Comparison of ENCODE assay signal across 12 mouse cellular contexts in genomic region chr4:102840062-102840798, GRCm38 (mm10).
A peak's percentile ranks its signal among the peaks of the same experiment; 100 is the strongest.
DNase-seq lines count a peak whose midpoint lies in the region; ATAC-seq and TF ChIP-seq lines count a peak whose summit lies in the region.
"Had no signal": no experiment of that assay in that cellular context is flagged by ENCODE, and none has a peak within 500 bp of the region (broad histone marks: within the 10 kb centered on the region; RNA-seq: fewer than 3 reads in every experiment).

No protein-coding gene starts in this region.

- H3K27me3 ChIP-seq in liver, embryonic 14.5 days (ENCODE audit: control insufficient read depth, insufficient read depth, low read length) = no peaks in the 10 kb centered on the region
- H3K27me3 ChIP-seq: hindbrain, embryonic 13.5 days had no signal

- TF ChIP-seq POLR2A in brain, embryonic 14.5 days (IDR thresholded peaks at IDR 0.05; ENCODE audit: borderline replicate concordance, extremely low read depth, insufficient read depth, insufficient read length, poor library complexity, severe bottlenecking) = no peak

- H3K4me1 ChIP-seq in liver, embryonic 14.5 days (replicated peaks; ENCODE audit: control insufficient read depth in 2 of 2, insufficient read depth in 2 of 2, low read length in 1 of 2) = peaks cover 0 to 10% of the 10 kb centered on the region in 2 experiments; a peak in 1 of 4 replicates

- no peak overlapping the region for H3K4me2 ChIP-seq in liver, embryonic 14.5 days (ENCODE audit: low read depth)
- H3K4me2 ChIP-seq: heart, embryonic 11.5 days; hindbrain, embryonic 13.5 days had no signal

- no peaks in the 10 kb centered on the region for H3K36me3 ChIP-seq in liver, embryonic 14.5 days (replicated peaks; ENCODE audit: control insufficient read depth, insufficient read depth, low read depth)
- H3K36me3 ChIP-seq: hindbrain, embryonic 13.5 days had no signal

- no peak for TF ChIP-seq CTCF in brain, embryonic 14.5 days (IDR thresholded peaks at IDR 0.05; ENCODE audit: borderline replicate concordance, extremely low read depth, insufficient read depth, insufficient read length)
- no peak for TF ChIP-seq CTCF in liver, embryonic 14.5 days (IDR thresholded peaks at IDR 0.05; ENCODE audit: low read depth)

- H3K27ac ChIP-seq in liver, embryonic 14.5 days = no peak overlapping the region
- H3K27ac ChIP-seq: macrophage had no signal

- H3K9ac ChIP-seq in liver, embryonic 14.5 days (replicated peaks) = no peak overlapping the region
- H3K9ac ChIP-seq: hindbrain, embryonic 13.5 days had no signal

- peak; percentile 7; the same call in 1 of the 2 replicates for ATAC-seq in frontal cortex, adult (ENCODE audit: low TSS enrichment)
- peak; percentile 55; the same call in 1 of the 2 replicates for ATAC-seq in liver, embryonic 14.5 days (ENCODE audit: insufficient read depth)

- TF ChIP-seq EP300 in liver, embryonic 14.5 days (IDR thresholded peaks at IDR 0.05; ENCODE audit: low read depth) = no peak

- WGBS in liver, embryonic 14.5 days (ENCODE audit: insufficient replicate concordance) = 60% methylated on average over 7 of the region's 7 CpGs

- H3K9me3 ChIP-seq in liver, embryonic 14.5 days (ENCODE audit: control insufficient read depth, low read length) = no peaks in the 10 kb centered on the region
- H3K9me3 ChIP-seq: hindbrain, embryonic 13.5 days had no signal

- H3K4me3 ChIP-seq in liver, embryonic 14.5 days (ENCODE audit: insufficient read depth in 1 of 2, low read depth in 2 of 2, low read length in 2 of 2) = no peak overlapping the region
- H3K4me3 ChIP-seq: hindbrain, embryonic 13.5 days had no signal

- no peak for DNase-seq in frontal cortex, postnatal 14 days (ENCODE audit: low spot score in 2 of 2)
- DNase-seq in brain, embryonic 14.5 days (ENCODE audit: low read depth) = peak; percentile 53
- DNase-seq in kidney, adult 8-10 months = peak; percentile 22 to 70
- DNase-seq in liver, embryonic 14.5 days (ENCODE audit: low read depth in 3 of 3, low spot score in 3 of 3) = peak in 1 of 3 experiments; percentile 9
- no peak for DNase-seq in MN1 (ENCODE audit: low spot score)
- DNase-seq in frontal cortex, postnatal 36 days (ENCODE audit: low spot score in 2 of 2) = no peak
- DNase-seq in heart, adult 8-10 months (ENCODE audit: low spot score) = no peak
- DNase-seq: thymus, adult 18-20 months had no signal

Comparison
In these comparisons a context has a peak if more than half of its experiments do, and no peak if none do; other contexts are left out.
1. DNase-seq: peak in brain, embryonic 14.5 days (single experiment) and kidney, adult 8-10 months (2 of 2); none in frontal cortex, postnatal 14 days (0 of 2), MN1 (single experiment), frontal cortex, postnatal 36 days (0 of 2) and heart, adult 8-10 months (single experiment).